Mouse (Mus musculus) intestine, embryonic 16.5 days (tissue): Measurements from ENCODE around the gene Gorasp2. TPM values are rescaled to one million over a fixed set of nuclear protein-coding genes. Genes with fewer than 3 reads are reported as not detected.

ENCODE experiments used
- ATAC-seq: fragments of 200-750 bp; cut with Nextera tagmentation; 2 replicates; pipeline ENCODE4 v1.8.0; 2017; ENCODE audit warnings: moderate TSS enrichment, moderate library complexity
- H3K27ac ChIP-seq: fragments of 300-500 bp; sonication (generic); 2 replicates; pipeline ENCODE4 v1.5.1; 2014; ENCODE audit warnings: mild to moderate bottlenecking, low read length
- H3K27me3 ChIP-seq: fragments of 300-500 bp; sonication (generic); replicated peaks from 2 replicates; pipeline ENCODE4 v1.6.1; 2014; ENCODE audit warnings: low read length, control low read depth, mixed read lengths; ENCODE audit not compliant: control insufficient read depth, insufficient read depth
- H3K36me3 ChIP-seq: fragments of 300-500 bp; sonication (generic); 2 replicates; pipeline ENCODE4 v1.6.1; 2014; ENCODE audit warnings: low read length, control low read depth; ENCODE audit not compliant: control insufficient read depth, insufficient read depth
- H3K4me1 ChIP-seq: fragments of 300-500 bp; sonication (generic); 2 replicates; pipeline ENCODE4 v1.6.1; 2014; ENCODE audit warnings: low read length, control low read depth, mixed read lengths; ENCODE audit not compliant: control insufficient read depth, insufficient read depth
- H3K4me2 ChIP-seq: fragments of 300-500 bp; sonication (generic); 2 replicates; pipeline ENCODE4 v1.6.1; 2014; ENCODE audit warnings: low read depth, low read length, control low read depth
- H3K4me3 ChIP-seq: fragments of 300-500 bp; sonication (generic); 2 replicates; pipeline ENCODE4 v1.5.1; 2014; ENCODE audit warnings: mild to moderate bottlenecking, low read length
- H3K9ac ChIP-seq: fragments of 300-500 bp; sonication (generic); 2 replicates; pipeline ENCODE4 v1.6.1; 2014; ENCODE audit warnings: low read depth, low read length
- H3K9me3 ChIP-seq: fragments of 300-500 bp; sonication (generic); 2 replicates; pipeline ENCODE4 v1.6.1; 2016; ENCODE audit warnings: low read length, control low read depth; ENCODE audit not compliant: control insufficient read depth
- WGBS: fragments of 180-500 bp; shearing (Covaris S2); extraction: QIAGEN DNeasy Blood & Tissue Kit; methylation state at CpG from one replicate; pipeline ENCODE4 v1.1.7; 2014; 5-methylcytosine and 5-hydroxymethylcytosine counted together
- polyA plus RNA-seq: library from polyadenylated mRNA; unstranded; fragments of >200 nt; fragmentation: Nextera tagmentation; extraction: Ambion mirVana; gene quantifications from 2 replicates; pipeline ENCODE4 v1.2.1, GENCODE M21; 2015

The Gorasp2 gene
- polyA plus RNA-seq, 1 experiment from 2014 or later, result 169 TPM

DNA sequence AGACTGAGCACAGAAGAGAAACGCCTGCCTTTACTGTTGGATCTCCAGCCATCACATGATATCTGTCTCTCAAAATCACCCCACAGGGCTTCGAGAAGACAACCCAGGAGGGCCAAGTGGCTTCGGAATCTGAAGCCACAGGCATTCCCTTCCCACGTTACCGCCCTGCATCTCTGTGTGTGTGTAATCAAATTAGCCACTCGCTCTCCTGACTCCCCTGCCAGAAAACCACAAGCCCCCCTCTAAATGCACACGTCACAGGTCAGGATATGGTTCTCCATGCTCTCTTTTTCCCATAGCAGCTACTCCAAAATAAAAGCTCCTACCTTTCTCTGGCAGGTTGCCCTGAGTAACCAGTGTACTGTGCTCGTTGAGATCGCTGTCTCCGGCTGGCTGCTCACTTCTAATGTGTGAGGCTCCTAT lies 32.0 kb upstream of the Gorasp2 start:
- Histone ChIP-seq H3K27ac (no peak overlapping the region), H3K4me2 (peak overlapping the region; percentile 35; the same call in 1 of the 2 replicates), H3K27me3 (no peaks in the 10 kb centered on the region), H3K4me3 (peak overlapping the region; percentile 12; the same call in 1 of the 2 replicates), H3K9ac (0 out of 2 replicates have a peak overlapping the region, but pooled peaks have one; percentile 8), H3K9me3 (no peaks in the 10 kb centered on the region; the same call in 1 of the 2 replicates), H3K4me1 (no peaks in the 10 kb centered on the region; the same call in 1 of the 2 replicates), H3K36me3 (no peaks in the 10 kb centered on the region)
- ATAC-seq, result peak; percentile 70
- 17% methylated on average over 10 of the region's 10 CpGs for WGBS

DNA sequence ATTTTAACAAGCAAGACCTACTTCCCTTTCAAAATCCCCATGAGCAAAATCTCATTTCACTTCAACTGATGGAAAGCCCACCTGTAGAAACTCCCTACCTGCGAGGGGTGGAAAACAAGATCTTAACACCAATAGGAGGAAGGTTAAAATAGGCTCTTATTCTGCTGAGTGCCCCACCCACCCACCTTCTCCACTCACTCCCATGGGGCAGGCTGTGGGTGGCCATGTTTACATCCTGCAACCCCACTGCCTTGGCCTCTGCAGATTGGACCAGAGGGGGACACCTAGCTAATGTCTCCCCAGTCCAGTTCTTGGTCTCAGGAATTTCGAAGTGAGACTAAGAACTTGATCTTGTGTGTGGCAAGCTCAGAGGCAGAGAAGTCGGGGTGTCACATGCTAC lies 31.5 kb upstream of the Gorasp2 start:
- no peak overlapping the region for H3K9ac ChIP-seq
- H3K36me3 ChIP-seq, result no peaks in the 10 kb centered on the region
- 67% methylated on average over 3 of the region's 3 CpGs for WGBS
- H3K27me3 ChIP-seq, result no peaks in the 10 kb centered on the region
- no peak overlapping the region for H3K4me2 ChIP-seq
- H3K9me3 ChIP-seq, result no peaks in the 10 kb centered on the region; the same call in 1 of the 2 replicates
- ATAC-seq, result no peak
- H3K4me3 ChIP-seq, result no peak overlapping the region
- H3K27ac ChIP-seq, result no peak overlapping the region
- H3K4me1 ChIP-seq, result no peaks in the 10 kb centered on the region; the same call in 1 of the 2 replicates

DNA sequence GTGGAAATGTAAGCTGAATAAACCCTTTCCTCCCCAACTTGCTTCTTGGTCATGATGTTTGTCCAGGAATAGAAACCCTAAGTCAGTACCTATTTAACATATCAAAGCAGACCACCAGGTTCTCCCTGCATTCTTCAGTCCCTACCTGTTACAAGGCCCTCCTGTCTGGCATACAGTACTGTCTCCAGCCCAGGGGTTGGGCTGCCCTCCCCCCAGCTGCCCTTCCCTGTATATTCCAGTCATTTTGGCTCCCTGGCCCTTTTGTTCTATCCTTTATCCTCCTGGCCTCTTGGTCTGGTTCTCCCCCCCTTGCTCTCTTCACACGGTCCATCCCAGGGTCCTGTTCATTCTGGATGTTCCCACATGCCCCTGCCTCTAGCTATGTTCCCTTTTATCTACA lies 30.1 kb upstream of the Gorasp2 start:
- ATAC-seq, result no peak
- Histone ChIP-seq H3K27ac (no peak overlapping the region), H3K4me3 (no peak overlapping the region), H3K27me3 (no peaks in the 10 kb centered on the region), H3K9ac (no peak overlapping the region), H3K36me3 (no peaks in the 10 kb centered on the region), H3K4me2 (no peak overlapping the region), H3K4me1 (no peaks in the 10 kb centered on the region; the same call in 1 of the 2 replicates), H3K9me3 (no peaks in the 10 kb centered on the region; the same call in 1 of the 2 replicates)
- WGBS, result 81% methylated on average over 1 of the region's 1 CpGs

DNA sequence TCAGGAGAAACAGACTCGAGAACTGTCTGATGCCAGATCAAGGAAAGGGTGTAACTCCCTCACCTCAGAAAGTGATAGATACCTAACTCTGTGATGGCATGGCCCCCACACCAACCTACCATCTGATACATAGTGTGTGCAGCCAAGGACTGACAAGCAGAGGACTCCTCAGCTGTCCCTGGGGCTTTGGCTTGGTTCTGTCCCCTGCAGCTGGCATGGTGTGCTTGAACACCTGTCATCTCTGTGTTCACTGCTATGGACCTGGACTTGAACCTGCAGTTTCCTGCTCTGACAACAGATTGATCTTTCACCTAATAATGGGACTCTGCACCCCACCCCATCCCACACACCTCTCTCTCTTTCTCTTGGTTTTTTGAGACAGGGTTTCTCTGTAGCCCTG lies 29.0 kb upstream of the Gorasp2 start:
- no peaks in the 10 kb centered on the region; the same call in 1 of the 2 replicates for H3K9me3 ChIP-seq
- ATAC-seq, result no peak
- H3K9ac ChIP-seq, result no peak overlapping the region
- H3K4me2 ChIP-seq, result no peak overlapping the region
- H3K36me3 ChIP-seq, result no peaks in the 10 kb centered on the region
- H3K27ac ChIP-seq, result no peak overlapping the region
- no peaks in the 10 kb centered on the region; the same call in 1 of the 2 replicates for H3K4me1 ChIP-seq
- H3K4me3 ChIP-seq, result no peak overlapping the region
- 88% methylated on average over 1 of the region's 1 CpGs for WGBS
- H3K27me3 ChIP-seq, result no peaks in the 10 kb centered on the region

DNA sequence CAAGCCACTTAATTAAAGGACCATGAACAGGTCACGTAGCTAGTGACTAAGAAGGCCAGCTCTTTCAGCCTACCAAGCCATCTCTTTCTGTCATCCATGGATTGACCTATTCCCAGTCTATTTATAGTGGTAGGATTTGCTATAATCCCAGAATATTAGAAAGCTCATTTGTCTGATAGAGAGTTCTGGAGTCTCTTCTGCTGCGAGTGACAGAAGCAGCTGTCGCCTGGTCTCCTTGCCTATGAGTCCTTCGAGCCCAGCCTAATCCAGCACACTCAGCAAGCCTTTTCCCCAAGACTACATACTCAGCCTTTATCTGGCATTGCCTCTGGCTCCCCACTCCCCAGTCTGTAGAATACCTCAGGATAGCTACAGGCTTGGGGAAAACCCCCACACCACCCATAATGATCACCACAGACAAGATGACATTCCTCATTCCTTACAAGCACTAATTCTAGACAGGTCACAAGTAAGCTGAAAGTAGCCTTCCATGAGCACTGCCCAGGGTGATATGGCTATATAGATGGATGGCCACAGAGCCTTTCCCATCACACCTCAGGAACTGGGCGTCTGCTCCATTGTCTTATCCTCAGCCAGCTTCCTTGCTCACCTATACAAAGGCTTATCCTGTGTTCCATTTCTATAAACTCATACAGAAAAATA lies 27.2 kb upstream of the Gorasp2 start:
- H3K4me2 ChIP-seq, result no peak overlapping the region
- 88% methylated on average over 5 of the region's 5 CpGs for WGBS

DNA sequence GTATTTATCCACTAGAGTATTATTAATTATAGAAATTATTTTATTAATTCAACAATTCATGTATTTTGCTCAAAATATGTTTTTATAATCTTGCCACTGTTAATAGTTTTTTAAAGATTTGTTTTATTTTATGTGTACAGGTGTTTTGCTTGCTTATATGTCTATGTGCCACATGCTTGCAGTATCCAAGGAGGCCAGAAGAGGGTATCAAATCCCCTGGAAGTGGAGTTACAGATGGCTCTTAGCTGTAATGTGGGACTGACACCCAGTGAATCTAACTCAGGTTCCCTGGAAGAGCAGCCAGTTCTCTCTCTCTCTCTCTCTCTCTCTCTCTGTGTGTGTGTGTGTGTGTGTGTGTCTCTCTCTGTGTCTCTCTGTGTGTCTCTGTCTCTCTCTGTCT lies 20.4 kb upstream of the Gorasp2 start:
- Histone ChIP-seq H3K9me3 (no peaks in the 10 kb centered on the region), H3K4me3 (no peak overlapping the region), H3K4me1 (no peaks in the 10 kb centered on the region), H3K36me3 (no peaks in the 10 kb centered on the region), H3K27me3 (no peaks in the 10 kb centered on the region), H3K9ac (no peak overlapping the region), H3K4me2 (no peak overlapping the region), H3K27ac (no peak overlapping the region)
- no peak for ATAC-seq

More for the DNA sequence above, 27.2 kb upstream of the Gorasp2 start:
- Histone ChIP-seq H3K27me3 (no peaks in the 10 kb centered on the region), H3K4me1 (no peaks in the 10 kb centered on the region; the same call in 1 of the 2 replicates), H3K9me3 (no peaks in the 10 kb centered on the region), H3K27ac (no peak overlapping the region), H3K4me3 (no peak overlapping the region), H3K9ac (no peak overlapping the region), H3K36me3 (no peaks in the 10 kb centered on the region)
- no peak for ATAC-seq

DNA sequence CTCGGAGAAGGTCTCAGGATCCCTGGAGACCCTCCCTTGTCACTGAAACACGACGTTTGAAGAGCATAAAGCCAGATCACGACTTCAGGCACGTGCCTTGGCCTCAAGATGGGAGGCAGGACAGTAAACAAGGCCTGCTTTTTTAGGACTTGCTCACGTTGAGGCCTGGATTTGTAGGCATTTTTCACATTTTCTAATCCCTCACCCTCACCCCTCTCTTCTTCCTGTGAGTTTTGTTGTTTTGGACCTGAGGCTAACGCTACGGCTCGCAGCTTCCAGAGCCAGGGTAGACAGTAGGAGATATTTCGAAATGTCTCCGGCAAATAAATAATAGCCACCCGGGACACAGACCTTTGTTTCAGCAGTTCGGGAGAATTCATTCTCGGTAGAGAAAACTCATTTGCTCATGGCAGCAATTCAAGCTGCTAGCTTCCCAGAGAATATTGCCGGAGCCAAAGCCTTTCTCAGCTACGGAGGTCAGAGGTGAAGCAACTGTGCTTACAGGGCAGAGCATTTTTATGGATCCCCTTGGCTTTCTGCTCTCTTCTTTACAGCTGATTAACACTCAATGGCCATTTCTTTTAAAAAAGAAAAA lies 18.3 kb upstream of the Gorasp2 start:
- Histone ChIP-seq H3K36me3 (no peaks in the 10 kb centered on the region), H3K27ac (no peak overlapping the region), H3K4me1 (no peaks in the 10 kb centered on the region), H3K9ac (no peak overlapping the region), H3K27me3 (no peaks in the 10 kb centered on the region), H3K9me3 (no peaks in the 10 kb centered on the region), H3K4me2 (no peak overlapping the region), H3K4me3 (no peak overlapping the region)
- no peak for ATAC-seq
- WGBS, result 50% methylated on average over 16 of the region's 16 CpGs

DNA sequence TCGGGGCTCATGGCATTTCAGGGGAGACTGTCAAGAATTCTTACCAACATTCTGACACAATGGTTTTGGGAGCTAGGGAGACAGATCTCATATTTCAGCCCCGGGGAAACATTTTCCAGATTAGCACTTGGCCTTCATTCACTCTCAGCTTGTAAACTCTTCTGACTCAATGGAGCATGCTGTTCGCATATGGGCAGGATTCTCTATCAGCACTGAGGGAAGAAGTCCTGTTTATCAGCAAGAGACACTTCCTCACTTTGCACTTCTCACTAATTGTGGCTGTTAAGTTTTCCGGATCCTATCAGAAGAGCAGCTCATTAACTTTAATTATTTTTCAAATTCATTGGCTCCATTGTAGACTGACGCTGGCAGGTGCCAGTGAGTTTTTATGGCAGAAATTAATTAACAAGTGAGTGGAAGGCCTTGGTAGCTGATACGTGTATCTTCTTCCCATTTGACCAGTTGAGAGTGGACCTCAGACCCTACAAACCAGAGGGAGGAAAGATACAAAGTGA lies 16.1 kb upstream of the Gorasp2 start:
- Histone ChIP-seq H3K9ac (no peak overlapping the region), H3K4me2 (no peak overlapping the region), H3K4me3 (no peak overlapping the region), H3K27me3 (no peaks in the 10 kb centered on the region), H3K9me3 (no peaks in the 10 kb centered on the region), H3K27ac (no peak overlapping the region), H3K4me1 (no peaks in the 10 kb centered on the region), H3K36me3 (no peaks in the 10 kb centered on the region)
- 83% methylated on average over 6 of the region's 6 CpGs for WGBS
- ATAC-seq, result no peak

GRCm38 (mm10) chr2:70647681-70648080 lies 13.7 kb upstream of the Gorasp2 start:
- H3K4me1 ChIP-seq, result no peaks in the 10 kb centered on the region
- no peaks in the 10 kb centered on the region for H3K27me3 ChIP-seq
- H3K4me3 ChIP-seq, result no peak overlapping the region
- no peaks in the 10 kb centered on the region for H3K36me3 ChIP-seq
- ATAC-seq, result no peak
- H3K9me3 ChIP-seq, result no peaks in the 10 kb centered on the region
- 51% methylated on average over 4 of the region's 4 CpGs for WGBS
- H3K9ac ChIP-seq, result no peak overlapping the region
- H3K4me2 ChIP-seq, result no peak overlapping the region
- H3K27ac ChIP-seq, result no peak overlapping the region
